ENCODE assay signal across 8 mouse cellular contexts in the genomic region with DNA sequence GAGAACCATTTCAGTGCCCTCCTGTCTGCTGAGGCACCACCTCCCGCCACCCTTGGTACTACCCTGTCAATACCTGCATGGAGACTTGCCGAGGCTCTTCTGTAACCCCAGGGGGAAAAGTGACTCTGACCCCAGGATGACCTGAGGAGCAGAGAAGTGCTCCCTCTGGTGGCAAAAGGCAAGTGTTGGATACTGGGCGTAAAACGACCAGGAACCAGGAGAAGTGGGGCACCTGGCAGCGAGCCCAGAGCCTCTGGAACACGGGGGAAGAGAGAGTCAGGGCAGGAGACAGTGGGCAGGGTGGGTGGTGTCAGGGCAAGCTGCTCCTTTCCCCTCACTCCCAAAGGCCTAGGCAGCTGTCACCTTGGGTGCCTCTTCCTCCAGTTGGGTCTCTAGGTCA. TPM values are rescaled to one million over a fixed set of nuclear protein-coding genes. Genes with fewer than 3 reads are reported as not detected.
DNase-seq lines count a peak whose midpoint lies in the region; TF ChIP-seq lines count a peak whose summit lies in the region.
"Had no signal": no experiment of that assay in that cellular context is flagged by ENCODE, and none has a peak within 500 bp of the region (broad histone marks: within the 10 kb centered on the region; RNA-seq: fewer than 3 reads in every experiment).

No protein-coding gene starts in this region.

- peaks cover 15% of the 10 kb centered on the region for H3K4me1 ChIP-seq in bone marrow macrophage, adult 2 months (ENCODE audit: control insufficient read depth, insufficient read depth, low read length)
- H3K4me1 ChIP-seq in lung, adult 2 months (ENCODE audit: control insufficient read depth, insufficient read depth, low read length), result peaks cover 10% of the 10 kb centered on the region

- no peak for TF ChIP-seq POLR2A in bone marrow macrophage, adult 2 months (IDR thresholded peaks at IDR 0.05; ENCODE audit: borderline replicate concordance, low read depth, low read length)
- TF ChIP-seq POLR2A in lung, adult 2 months (IDR thresholded peaks at IDR 0.05; ENCODE audit: borderline replicate concordance, extremely low read depth, low read depth, low read length), result no peak

- 25% methylated on average over 6 of the region's 6 CpGs for WGBS in lung, adult 2 months

- intact Hi-C loops in gastrocnemius, postnatal 14 days (cut with DNase I; ENCODE audit: low total_unique reads), result loop anchor here (5.0 kb wide), 1 partner anchor 33 kb away; no protein-coding TSS in a partner anchor

- H3K4me3 ChIP-seq in bone marrow macrophage, adult 2 months (ENCODE audit: insufficient read depth, low read length), result no peak overlapping the region
- H3K4me3 ChIP-seq in lung, adult 2 months (replicated peaks; ENCODE audit: extremely low read depth, low read depth, low read length), result no peak overlapping the region
- H3K4me3 ChIP-seq: midbrain, embryonic 12.5 days had no signal

- no peak overlapping the region for H3K27ac ChIP-seq in bone marrow macrophage, adult 2 months (ENCODE audit: insufficient read depth, low read depth, low read length)
- H3K27ac ChIP-seq: midbrain, embryonic 12.5 days had no signal

- peak; percentile 54 to 76 for DNase-seq in lung, adult 18-20 months
- DNase-seq in lung, postnatal 25 days (ENCODE audit: low spot score), result no peak
- DNase-seq in MN1 (ENCODE audit: low spot score), result peak; percentile 83
- DNase-seq in gastrocnemius, postnatal 14 days, result peak; percentile 67
- peak; percentile 54 for DNase-seq in lung, adult 2 months
- DNase-seq in thymus, postnatal 4 days, result peak; percentile 62

- TF ChIP-seq CTCF in bone marrow macrophage, adult 2 months (IDR thresholded peaks at IDR 0.05; ENCODE audit: low read depth, low read length), result peak; percentile 93
- TF ChIP-seq CTCF in lung, adult 2 months (IDR thresholded peaks at IDR 0.05; ENCODE audit: insufficient read depth, low read length), result peak; percentile 71

RNA-seq across cellular contexts. Expression of gene Slc25a22, which starts 2.9 kb away (rescaled TPM):
- 21.4 and 24.8 TPM in 2 replicates for polyA plus RNA-seq in bone marrow macrophage, adult 2 months (2012; ENCODE audit: insufficient read depth, insufficient read length, missing spikeins)
- total RNA-seq in gastrocnemius, postnatal 14 days (2021), result 10 to 100 TPM; 14.8 to 32.4 TPM
- 47.3 and 48.6 TPM in 2 replicates for polyA plus RNA-seq in lung, adult 2 months (2012; rRNA removed)

RNA-seq across cellular contexts. Expression of gene Pidd1, which starts 3.2 kb away (rescaled TPM):
- 4.0 and 5.6 TPM in 2 replicates for polyA plus RNA-seq in bone marrow macrophage, adult 2 months (2012; ENCODE audit: insufficient read depth, insufficient read length, missing spikeins)
- under 1 TPM; 0.55 to 0.75 TPM for total RNA-seq in gastrocnemius, postnatal 14 days (2021)
- 6.7 and 7.1 TPM in 2 replicates for polyA plus RNA-seq in lung, adult 2 months (2012; rRNA removed)

RNA-seq across cellular contexts. Expression of gene Rplp2, which starts 6.6 kb away (rescaled TPM):
- 2,115 and 2,403 TPM in 2 replicates for polyA plus RNA-seq in bone marrow macrophage, adult 2 months (2012; ENCODE audit: insufficient read depth, insufficient read length, missing spikeins)
- 100 to 1,000 TPM; 730 to 819 TPM for total RNA-seq in gastrocnemius, postnatal 14 days (2021)
- 415 and 591 TPM in 2 replicates for polyA plus RNA-seq in lung, adult 2 months (2012; rRNA removed)

RNA-seq across cellular contexts. Expression of gene Cend1, which starts 11.3 kb away (rescaled TPM):
- not detected in 2 replicates for polyA plus RNA-seq in bone marrow macrophage, adult 2 months (2012; ENCODE audit: insufficient read depth, insufficient read length, missing spikeins)
- under 1 TPM; 0.47 to 0.82 TPM for total RNA-seq in gastrocnemius, postnatal 14 days (2021)
- 0.38 and 0.56 TPM in 2 replicates for polyA plus RNA-seq in lung, adult 2 months (2012; rRNA removed)

RNA-seq across cellular contexts. Expression of gene Pnpla2, which starts 14.4 kb away (rescaled TPM):
- polyA plus RNA-seq in bone marrow macrophage, adult 2 months (2012; ENCODE audit: insufficient read depth, insufficient read length, missing spikeins), result 92.9 and 94.0 TPM in 2 replicates
- 100 to 1,000 TPM; 188 to 332 TPM for total RNA-seq in gastrocnemius, postnatal 14 days (2021)
- 289 and 356 TPM in 2 replicates for polyA plus RNA-seq in lung, adult 2 months (2012; rRNA removed)
